Mouse (Mus musculus): ENCODE data around the gene Vwa2.

Gene Vwa2

GRCm38 (mm10) chr19:56873816-56874600 lies at the start of gene Vwa2:
TSS of gene Vwa2 (plus strand) at chr19:56874249.
- DNase-seq = peak; percentile 17

GRCm38 (mm10) chr19:56826047-56826631 lies 47.9 kb upstream of the Vwa2 start, which contains the start of gene Tdrd1:
TSS of gene Tdrd1 (plus strand) at chr19:56826209.
- no peak for DNase-seq

GRCm38 (mm10) chr19:56828305-56828704 lies 45.7 kb upstream of the Vwa2 start:
- DNase-seq = no peak

- no peak for DNase-seq
These were observed 44.8 kb upstream of the Vwa2 start for GRCm38 (mm10) chr19:56829267-56829666.

- no peak for DNase-seq
These were observed 43.9 kb upstream of the Vwa2 start for GRCm38 (mm10) chr19:56830163-56830562.

- no peak for DNase-seq
These were observed 38.7 kb upstream of the Vwa2 start for GRCm38 (mm10) chr19:56835340-56835739.

GRCm38 (mm10) chr19:56838942-56839706 lies 34.9 kb upstream of the Vwa2 start:
- DNase-seq = no peak

GRCm38 (mm10) chr19:56842974-56843373 lies 31.1 kb upstream of the Vwa2 start:
- no peak for DNase-seq

- no peak for DNase-seq
These were observed 21.5 kb upstream of the Vwa2 start for GRCm38 (mm10) chr19:56852590-56852989.

- no peak for DNase-seq
These were observed 17.6 kb upstream of the Vwa2 start for GRCm38 (mm10) chr19:56856455-56856854.

- DNase-seq = no peak
These were observed 6.3 kb upstream of the Vwa2 start for GRCm38 (mm10) chr19:56867701-56868100.

- DNase-seq = no peak
These were observed 709 bp downstream of the Vwa2 start for GRCm38 (mm10) chr19:56874601-56875315.

- no peak for DNase-seq
These were observed 3.3 kb downstream of the Vwa2 start for GRCm38 (mm10) chr19:56877364-56877763.

GRCm38 (mm10) chr19:56887879-56888278 lies 13.8 kb downstream of the Vwa2 start:
- DNase-seq = no peak

GRCm38 (mm10) chr19:56888654-56889053 lies 14.6 kb downstream of the Vwa2 start:
- DNase-seq = no peak

GRCm38 (mm10) chr19:56891438-56891837 lies 17.4 kb downstream of the Vwa2 start:
- no peak for DNase-seq

GRCm38 (mm10) chr19:56892586-56892985 lies 18.5 kb downstream of the Vwa2 start:
- no peak for DNase-seq

- DNase-seq = no peak
These were observed 19.3 kb downstream of the Vwa2 start for GRCm38 (mm10) chr19:56893326-56893725.

GRCm38 (mm10) chr19:56897654-56898053 lies 23.6 kb downstream of the Vwa2 start:
- DNase-seq = no peak

GRCm38 (mm10) chr19:56904095-56904494 lies 30.0 kb downstream of the Vwa2 start:
- no peak for DNase-seq

- no peak for DNase-seq
These were observed 31.3 kb downstream of the Vwa2 start for GRCm38 (mm10) chr19:56905395-56905794.

- DNase-seq = no peak
These were observed 33.8 kb downstream of the Vwa2 start for GRCm38 (mm10) chr19:56907850-56908249.
